Mouse (Mus musculus) olfactory bulb, adult 2 months (tissue): ENCODE measurements around the gene Dlgap1.

ENCODE experiments used
- CTCF ChIP-seq: fragments of 200-500 bp; IDR thresholded peaks from 2 replicates; pipeline ENCODE4 v1.5.1; 2012; ENCODE audit warnings: low read depth, mild to moderate bottlenecking, low read length, moderate library complexity; ENCODE audit not compliant: insufficient read depth
- POLR2A ChIP-seq: fragments of 200-500 bp; IDR thresholded peaks from 2 replicates; pipeline ENCODE4 v1.6.1; 2012; ENCODE audit warnings: mild to moderate bottlenecking, low read depth, low read length, moderate library complexity; ENCODE audit not compliant: insufficient read depth

- TF ChIP-seq POLR2A (no peak), CTCF (no peak)
Measured at GRCm38 (mm10) chr17:70709545-70709944, 740.7 kb downstream of the Dlgap1 start.
